Mouse (Mus musculus) kidney, embryonic 14.5 days (tissue): ENCODE results near the gene Ptms. TPM values are rescaled to one million over a fixed set of nuclear protein-coding genes. Genes with fewer than 3 reads are reported as not detected.

Source experiments
- polyA plus RNA-seq: library from polyadenylated mRNA; unstranded; fragments of >200 nt; fragmentation: Nextera tagmentation; extraction: Ambion mirVana; gene quantifications from 2 replicates; pipeline ENCODE4 v1.2.1, GENCODE M21; 2014

The Ptms gene
- polyA plus RNA-seq, 1 experiment from 2014 or later, result 295 TPM

Other genes starting within 250 kb of the Ptms start
- 233 and 278 TPM in 2 replicates for gene Emg1, start 207.9 kb downstream of the Ptms start, polyA plus RNA-seq
- gene Phb2, start 207.8 kb downstream of the Ptms start, polyA plus RNA-seq, result 341 and 402 TPM in 2 replicates
- 10.0 and 12.9 TPM in 2 replicates for gene Ptpn6, start 181.4 kb downstream of the Ptms start, polyA plus RNA-seq
- 564 and 762 TPM in 2 replicates for gene Grcc10, start 178.7 kb downstream of the Ptms start, polyA plus RNA-seq
- not detected in 2 replicates for gene Gm45234, start 164.1 kb downstream of the Ptms start, polyA plus RNA-seq
- gene Atn1, start 163.6 kb downstream of the Ptms start, polyA plus RNA-seq, result 17.5 and 17.7 TPM in 2 replicates
- 8.8 and 10.8 TPM in 2 replicates for gene Eno2, start 150.4 kb downstream of the Ptms start, polyA plus RNA-seq
- 0.39 and 0.61 TPM in 2 replicates for gene Lrrc23, start 140.4 kb downstream of the Ptms start, polyA plus RNA-seq
- 8.7 and 11.4 TPM in 2 replicates for gene Spsb2, start 111.4 kb downstream of the Ptms start, polyA plus RNA-seq
- 643 and 681 TPM in 2 replicates for gene Tpi1, start 105.8 kb downstream of the Ptms start, polyA plus RNA-seq
- 102 and 139 TPM in 2 replicates for gene Usp5, start 90.6 kb downstream of the Ptms start, polyA plus RNA-seq
- gene Cdca3, start 90.6 kb downstream of the Ptms start, polyA plus RNA-seq, result 201 and 232 TPM in 2 replicates
- gene Gnb3, start 79.8 kb downstream of the Ptms start, polyA plus RNA-seq, result 0.84 and 1.3 TPM in 2 replicates
- 25.8 and 29.5 TPM in 2 replicates for gene P3h3, start 62.4 kb downstream of the Ptms start, polyA plus RNA-seq
- gene Gpr162, start 56.1 kb downstream of the Ptms start, polyA plus RNA-seq, result 0.55 and 1.1 TPM in 2 replicates
- gene Cd4, start 31.9 kb downstream of the Ptms start, polyA plus RNA-seq, result 0.16 TPM in 1 of 2 replicates, not detected in the other
- gene Lag3, start 8.4 kb downstream of the Ptms start, polyA plus RNA-seq, result 1.6 and 1.7 TPM in 2 replicates
- gene Mlf2, start 11.3 kb upstream of the Ptms start, polyA plus RNA-seq, result 396 and 402 TPM in 2 replicates
- gene Cops7a, start 45.4 kb upstream of the Ptms start, polyA plus RNA-seq, result 144 and 162 TPM in 2 replicates
- 1.0 and 1.2 TPM in 2 replicates for gene Pianp, start 76.6 kb upstream of the Ptms start, polyA plus RNA-seq
- gene Zfp384, start 89.0 kb upstream of the Ptms start, polyA plus RNA-seq, result 12.5 and 15.0 TPM in 2 replicates
- 111 and 144 TPM in 2 replicates for gene Ing4, start 119.7 kb upstream of the Ptms start, polyA plus RNA-seq
- 14.0 and 14.7 TPM in 2 replicates for gene Acrbp, start 129.6 kb upstream of the Ptms start, polyA plus RNA-seq
- gene Lpar5, start 147.8 kb upstream of the Ptms start, polyA plus RNA-seq, result 0.43 and 0.45 TPM in 2 replicates
- 72.1 and 106 TPM in 2 replicates for gene Chd4, start 175.9 kb upstream of the Ptms start, polyA plus RNA-seq
- gene Nop2, start 211.8 kb upstream of the Ptms start, polyA plus RNA-seq, result 58.2 and 67.2 TPM in 2 replicates
- 7.0 and 7.4 TPM in 2 replicates for gene Iffo1, start 225.1 kb upstream of the Ptms start, polyA plus RNA-seq
- gene Gapdh, start 246.4 kb upstream of the Ptms start, polyA plus RNA-seq, result 2,196 and 2,293 TPM in 2 replicates